Mouse (Mus musculus) heart, adult 2 months (tissue): Measurements from ENCODE around the gene Med8.

Source experiments
- EP300 ChIP-seq: fragments of 200-500 bp; IDR thresholded peaks from 2 replicates; pipeline ENCODE4 v1.6.1; 2011; ENCODE audit warnings: low read depth, low read length, control low read depth; ENCODE audit not compliant: insufficient read depth
- POLR2A ChIP-seq: fragments of 200-500 bp; IDR thresholded peaks from 2 replicates; pipeline ENCODE4 v1.6.1; 2011; ENCODE audit warnings: mild to moderate bottlenecking, low read depth, low read length, control low read depth; ENCODE audit not compliant: insufficient read depth

GRCm38 (mm10) chr4:118427768-118428451 is 18.8 kb downstream of the Med8 start, which contains the start of gene Elovl1:
- TF ChIP-seq POLR2A (peak; percentile 84), EP300 (0 out of 2 replicates have a peak, but pooled peaks have one; percentile 12)
